Mouse (Mus musculus): ENCODE results near the gene Gaa. TPM values are rescaled to one million over a fixed set of nuclear protein-coding genes. Genes with fewer than 3 reads are reported as not detected.

Gene Gaa
- total RNA-seq, 2 experiments from 2014 or later: 323 to 324 TPM

DNA sequence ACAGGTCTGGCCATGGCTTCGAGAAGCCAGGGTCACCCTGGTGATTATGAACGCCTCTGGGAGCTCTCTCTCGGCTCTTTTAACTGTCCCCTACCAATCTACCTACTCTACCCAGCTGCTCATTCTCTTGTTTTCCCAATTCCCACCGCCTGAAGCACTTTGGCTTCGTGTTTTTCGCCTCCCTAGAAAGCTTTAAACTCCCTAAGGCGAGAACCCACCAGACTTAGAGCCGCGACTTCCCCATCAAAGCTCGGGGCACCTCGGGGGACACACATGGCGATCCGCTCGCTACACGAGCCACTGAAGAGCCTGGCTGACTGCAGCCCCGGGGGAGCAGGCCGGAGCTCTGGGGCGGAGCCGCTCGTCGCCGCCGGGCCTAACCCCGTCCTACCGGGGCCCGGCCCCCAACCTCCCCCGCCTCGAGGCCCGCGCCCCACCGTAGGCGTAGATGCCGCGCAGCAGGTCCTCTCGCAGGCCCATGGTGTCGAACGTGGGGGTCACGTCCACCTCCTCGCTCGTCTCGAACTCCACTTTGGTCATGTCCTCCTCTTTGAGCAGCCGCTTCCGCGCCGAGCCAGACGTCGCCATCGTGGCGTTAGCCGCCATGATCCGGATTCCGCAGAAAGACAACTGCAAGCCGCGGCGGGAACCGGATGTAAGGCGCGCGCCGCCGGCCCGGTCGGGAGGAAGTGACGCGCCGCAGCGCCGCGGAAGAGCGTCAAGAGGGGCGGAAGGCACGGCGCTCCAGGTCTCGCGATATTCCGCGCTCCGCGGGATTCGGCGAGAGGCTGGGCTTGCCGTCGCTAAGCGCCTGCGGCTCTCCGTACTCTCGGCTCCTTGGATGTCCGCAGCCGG lies 31.9 kb downstream of the Gaa start, which contains the start of gene Eif4a3:
TSS of gene Eif4a3 (minus strand) at position 699 of the 855 bp plus-strand sequence.
- no peak for TF ChIP-seq CTCF (conservative IDR thresholded peaks at IDR 0.05)
- Histone ChIP-seq H3K27ac (peak within 1 kb of the TSS; percentile 96), H3K4me3 (peak within 1 kb of the TSS; percentile 86)
- DNase-seq (ENCODE audit: low spot score in 2 of 2): peak; percentile 91 to 96

DNA sequence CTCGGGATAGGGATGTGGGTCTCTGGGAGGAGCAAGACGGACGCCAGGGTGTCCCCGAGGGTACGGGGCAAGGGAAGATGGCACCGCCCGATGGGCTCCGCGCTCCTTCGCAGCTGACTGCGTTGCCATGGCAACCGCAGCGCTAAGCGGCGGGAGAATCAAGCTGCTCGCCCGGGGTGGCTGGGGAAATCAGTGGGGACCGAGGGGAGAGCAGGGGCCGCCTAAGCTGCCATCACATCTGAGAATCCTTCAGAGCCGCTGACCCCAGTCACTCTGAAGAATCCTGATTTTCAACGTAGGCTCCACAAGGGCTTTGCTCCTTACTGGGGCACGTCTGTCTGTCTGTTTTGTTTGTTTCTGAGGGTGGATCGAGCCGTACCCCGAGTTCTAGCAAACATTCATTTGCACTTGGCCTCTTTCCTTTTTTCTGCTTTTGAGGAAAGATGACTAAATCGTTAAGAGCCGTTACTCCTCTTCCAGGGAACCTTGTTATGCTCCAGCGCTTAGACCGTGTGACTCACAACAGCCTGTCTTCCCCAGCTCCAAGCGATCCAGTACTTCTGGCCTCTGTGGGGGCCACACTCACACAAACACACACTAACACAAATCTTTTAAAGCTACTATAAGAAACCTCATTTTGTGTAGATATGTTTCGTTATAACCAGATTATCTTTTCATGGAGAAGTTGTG lies 32.7 kb downstream of the Gaa start:
- Histone ChIP-seq H3K4me3 (peak overlapping the region; percentile 86), H3K27ac (peak overlapping the region; percentile 96)
- no peak for TF ChIP-seq CTCF (conservative IDR thresholded peaks at IDR 0.05)
- no peak for DNase-seq (ENCODE audit: low spot score in 2 of 2)

DNA sequence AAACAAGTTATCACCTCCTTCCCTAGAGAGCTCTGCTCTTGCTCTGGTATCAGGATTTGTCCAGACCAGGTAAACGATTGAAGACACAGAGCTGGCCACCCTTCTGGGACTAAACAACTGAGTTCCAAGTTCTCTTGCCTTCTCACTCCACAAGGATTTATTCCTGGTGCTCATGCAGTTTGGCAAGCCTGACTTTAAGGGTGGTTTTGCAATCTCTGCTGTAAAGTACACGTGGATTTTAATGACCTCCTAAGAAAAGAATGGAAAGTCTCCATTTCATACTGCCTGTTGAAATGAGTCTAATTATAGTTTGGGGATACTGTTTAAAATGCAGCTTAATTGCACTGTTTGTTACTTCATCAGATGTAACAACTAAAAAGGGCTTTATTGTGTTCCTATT lies 33.3 kb downstream of the Gaa start:
- TF ChIP-seq CTCF (conservative IDR thresholded peaks at IDR 0.05): no peak
- no peak for DNase-seq (ENCODE audit: low spot score in 2 of 2)
- Histone ChIP-seq H3K4me3 (no peak overlapping the region), H3K27ac (peak overlapping the region; percentile 96; the same call in 1 of the 2 replicates)

DNA sequence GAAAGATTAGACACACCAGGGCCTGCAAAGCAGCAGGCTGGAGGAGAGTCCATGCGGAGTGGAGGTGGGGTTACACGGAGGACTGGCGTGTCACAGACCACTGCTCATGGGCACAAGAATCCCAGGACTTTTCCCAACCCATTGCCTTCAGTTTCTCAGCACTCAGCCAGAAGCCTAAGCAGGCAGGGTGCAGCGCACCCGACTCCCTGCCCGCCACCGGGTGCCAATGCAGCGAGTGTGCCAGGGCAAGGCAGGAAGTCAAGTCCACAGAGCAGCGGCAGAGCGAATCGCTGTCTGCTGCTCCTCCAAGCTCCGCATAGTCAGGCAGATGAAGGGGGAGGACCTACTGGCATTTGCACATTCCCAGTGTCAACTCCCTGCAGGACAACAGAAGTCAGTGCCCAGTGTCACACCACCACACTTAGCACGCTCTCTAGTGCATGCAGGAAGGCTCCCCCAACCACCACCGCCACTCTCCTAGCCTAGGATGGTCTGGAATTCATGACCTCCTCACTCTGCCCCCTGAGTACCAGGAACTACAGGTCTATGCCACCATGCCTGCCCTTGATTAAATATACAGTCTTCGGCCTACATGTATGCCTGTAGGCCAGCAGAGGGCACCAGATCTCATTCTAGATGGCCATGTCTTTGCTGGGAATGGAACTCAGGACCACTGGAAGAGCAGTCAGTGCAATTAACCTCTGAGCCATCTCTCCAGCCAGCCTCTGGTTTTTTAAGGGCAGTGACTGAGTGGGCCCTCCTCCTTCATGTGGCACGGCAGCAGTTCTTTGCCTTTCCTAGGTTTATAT lies 37.4 kb downstream of the Gaa start:
- DNase-seq (ENCODE audit: low spot score in 2 of 2): no peak
- peak; percentile 84 for TF ChIP-seq CTCF (conservative IDR thresholded peaks at IDR 0.05)
- Histone ChIP-seq H3K27ac (no peak overlapping the region), H3K4me3 (no peak overlapping the region)

DNA sequence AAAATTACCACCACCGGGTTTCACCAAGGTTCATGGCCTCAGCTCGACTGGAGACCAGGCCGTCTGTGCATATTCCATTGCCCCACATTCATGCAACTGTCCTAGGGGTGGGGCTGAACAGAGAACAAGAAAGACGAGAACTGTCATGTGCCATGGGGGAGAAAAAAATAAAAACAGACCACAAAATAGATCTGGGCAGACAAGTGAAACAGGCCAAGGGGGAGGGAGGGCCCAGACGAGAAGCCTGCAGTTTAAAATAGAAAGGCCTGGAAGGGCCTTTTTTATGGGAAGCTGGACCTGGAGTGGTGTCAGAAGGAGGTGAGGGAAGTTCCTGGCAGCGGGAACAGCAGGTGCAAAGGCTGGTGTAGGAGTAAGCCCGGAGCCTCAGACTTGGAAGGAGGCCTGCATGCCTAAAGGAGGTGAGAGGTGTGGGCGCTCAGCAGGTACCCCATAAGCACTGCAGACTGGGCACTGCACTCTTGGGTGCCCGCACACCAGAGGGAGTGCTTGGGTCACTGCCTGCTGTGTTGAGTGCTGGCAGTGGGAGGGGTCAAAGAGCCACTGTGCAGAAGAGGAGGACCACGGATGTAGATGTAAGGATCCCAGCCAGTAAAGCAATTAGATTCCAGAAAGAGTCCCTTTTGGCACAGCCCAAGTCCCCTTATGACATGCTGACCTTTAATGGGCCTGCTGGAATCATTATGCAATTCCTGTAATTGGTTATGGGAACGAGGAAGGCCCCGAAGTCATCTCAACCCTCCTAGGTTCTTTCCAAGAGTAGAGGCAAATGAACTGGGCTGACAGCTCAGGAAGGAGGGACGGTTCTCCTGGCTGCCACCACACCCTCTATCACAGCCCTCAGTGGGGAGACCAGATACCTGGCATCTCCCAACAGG lies 39.3 kb downstream of the Gaa start:
- H3K4me3 ChIP-seq: no peak overlapping the region
- no peak for TF ChIP-seq CTCF (conservative IDR thresholded peaks at IDR 0.05)
- H3K27ac ChIP-seq: no peak overlapping the region
- no peak for DNase-seq (ENCODE audit: low spot score in 2 of 2)

DNA sequence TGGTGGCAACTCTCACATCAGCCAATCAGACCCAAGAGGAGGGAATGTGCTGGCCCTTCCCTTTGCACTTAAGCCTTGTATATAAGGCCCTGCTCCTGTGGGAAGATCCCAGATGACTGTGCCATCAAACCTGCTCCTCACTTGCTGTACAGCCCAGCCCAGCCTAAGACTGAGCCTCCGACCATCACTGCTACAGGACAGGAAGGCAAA lies 39.9 kb downstream of the Gaa start, which contains the start of gene Card14:
TSS of gene Card14 (plus strand) at position 111 of the 210 bp plus-strand sequence.
- no peak within 1 kb of the TSS for H3K4me3 ChIP-seq
- no peak for DNase-seq (ENCODE audit: low spot score in 2 of 2)
- no peak within 1 kb of the TSS for H3K27ac ChIP-seq
- no peak for TF ChIP-seq CTCF (conservative IDR thresholded peaks at IDR 0.05)

DNA sequence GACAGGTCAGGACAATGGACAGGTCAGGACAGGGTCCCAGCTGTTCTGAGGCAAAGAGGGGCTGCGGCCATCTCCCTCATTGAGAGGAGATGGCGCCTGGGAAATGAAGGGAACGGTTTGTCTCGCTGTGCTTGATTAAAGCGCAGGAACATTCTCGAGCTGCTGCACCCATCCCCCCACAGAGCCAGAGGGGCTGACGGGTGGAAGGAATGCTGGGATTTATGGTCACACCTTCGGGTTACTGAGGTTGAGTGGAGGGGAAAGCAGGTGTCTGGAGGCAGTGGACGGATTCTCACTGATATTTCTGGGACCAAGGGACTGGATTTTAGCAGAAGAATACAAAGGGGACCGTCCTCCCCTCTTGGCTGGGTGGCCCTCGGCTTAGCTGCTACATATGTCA lies 40.2 kb downstream of the Gaa start:
- H3K27ac ChIP-seq: no peak overlapping the region
- no peak for DNase-seq (ENCODE audit: low spot score in 2 of 2)
- H3K4me3 ChIP-seq: no peak overlapping the region
- TF ChIP-seq CTCF (conservative IDR thresholded peaks at IDR 0.05): no peak

DNA sequence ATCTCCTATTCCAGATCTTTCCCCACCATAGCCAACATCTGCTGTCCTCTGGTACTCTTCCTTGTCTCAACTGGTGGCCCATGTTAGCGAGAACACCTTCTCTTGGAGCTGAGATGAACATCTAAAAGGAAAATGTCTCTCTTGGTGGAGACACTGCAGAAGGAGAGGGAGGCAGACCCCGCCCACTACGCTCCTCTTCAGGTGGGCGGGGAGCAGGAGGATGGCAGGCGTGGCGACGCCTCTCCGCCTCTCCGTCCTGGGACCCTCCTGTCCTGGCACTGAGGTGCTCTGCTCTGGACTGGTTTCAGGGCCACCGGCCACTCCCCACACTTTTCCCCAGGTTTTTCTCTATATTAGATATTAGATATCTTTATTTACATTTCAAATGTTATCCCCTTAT lies 42.9 kb downstream of the Gaa start:
- no peak for TF ChIP-seq CTCF (conservative IDR thresholded peaks at IDR 0.05)
- no peak for DNase-seq (ENCODE audit: low spot score in 2 of 2)
- Histone ChIP-seq H3K27ac (no peak overlapping the region), H3K4me3 (no peak overlapping the region)

DNA sequence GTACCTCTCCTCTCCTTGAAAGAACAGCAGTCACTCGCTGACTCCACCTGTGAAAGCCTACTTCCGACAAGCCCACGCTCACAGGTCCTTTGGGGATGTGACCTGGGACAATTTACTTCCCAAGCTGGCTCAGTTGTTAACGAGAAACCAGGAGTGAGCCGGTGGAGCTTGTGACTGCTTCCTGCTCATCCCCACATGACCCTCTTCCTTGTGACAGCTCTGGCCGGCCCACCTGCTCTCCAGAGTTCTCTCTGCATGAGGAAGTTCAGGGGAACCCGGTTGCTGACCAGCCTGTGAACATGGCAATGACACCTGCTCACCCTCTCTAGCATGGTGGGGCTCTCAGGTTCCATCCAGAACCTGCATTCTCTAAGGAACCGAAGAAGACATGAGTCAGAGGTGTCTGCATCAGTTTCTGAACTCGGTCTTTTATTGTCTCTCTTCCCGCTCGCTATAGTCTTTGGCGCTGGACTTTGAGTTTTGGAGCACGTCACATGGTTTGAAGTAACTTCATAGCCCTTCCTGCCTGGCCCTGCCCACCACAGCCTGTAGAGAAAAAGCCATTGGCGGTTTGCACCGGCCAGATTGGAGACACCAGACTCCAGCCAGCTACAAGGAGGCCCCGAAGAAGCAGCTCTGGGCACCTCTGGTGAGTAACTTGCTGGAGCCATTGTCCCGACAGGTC lies 46.7 kb downstream of the Gaa start:
- no peak overlapping the region for H3K4me3 ChIP-seq
- no peak for DNase-seq (ENCODE audit: low spot score in 2 of 2)
- H3K27ac ChIP-seq: no peak overlapping the region
- no peak for TF ChIP-seq CTCF (conservative IDR thresholded peaks at IDR 0.05)

DNA sequence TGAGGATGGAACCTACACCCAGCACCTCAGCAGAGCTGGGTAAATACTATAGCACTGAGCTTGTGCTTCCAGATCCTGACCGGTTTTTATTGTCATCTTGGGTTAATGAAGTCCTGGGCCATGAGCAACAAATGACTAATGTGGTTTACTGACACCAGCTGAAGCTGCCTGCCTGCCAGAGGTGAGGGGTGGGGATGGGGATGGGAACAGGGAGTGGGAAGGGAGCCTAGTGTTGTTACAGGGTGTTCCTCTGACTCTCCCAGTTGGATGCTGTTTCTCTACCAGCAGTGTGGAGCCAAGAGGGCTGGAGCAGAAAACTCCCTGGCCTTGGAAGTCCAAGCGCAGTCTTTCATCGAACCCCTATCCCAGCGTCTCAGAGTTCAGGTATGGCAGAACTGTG lies 49.0 kb downstream of the Gaa start:
- no peak for DNase-seq (ENCODE audit: low spot score in 2 of 2)
- Histone ChIP-seq H3K4me3 (no peak overlapping the region), H3K27ac (no peak overlapping the region)
- TF ChIP-seq CTCF (conservative IDR thresholded peaks at IDR 0.05): no peak

DNA sequence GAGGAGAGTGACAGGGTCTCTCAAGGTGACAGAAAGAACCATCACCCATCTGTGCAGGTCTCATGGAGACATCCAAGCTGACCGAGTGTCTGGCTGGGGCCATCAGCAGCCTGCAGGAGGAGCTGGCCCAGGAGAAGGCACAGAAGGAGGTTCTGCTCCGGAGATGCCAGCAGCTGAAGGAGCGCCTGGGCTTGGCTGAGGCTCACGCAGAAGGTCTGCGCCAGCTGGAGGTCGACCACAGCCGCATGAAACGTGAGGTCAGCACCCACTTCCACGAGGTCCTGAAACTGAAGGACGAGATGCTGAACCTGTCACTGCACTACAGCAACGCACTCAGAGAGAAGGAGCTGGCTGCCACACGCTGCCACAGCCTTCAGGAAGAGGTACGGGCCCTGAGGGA lies 54.8 kb downstream of the Gaa start:
- Histone ChIP-seq H3K27ac (no peak overlapping the region), H3K4me3 (no peak overlapping the region)
- no peak for DNase-seq (ENCODE audit: low spot score in 2 of 2)
- no peak for TF ChIP-seq CTCF (conservative IDR thresholded peaks at IDR 0.05)

DNA sequence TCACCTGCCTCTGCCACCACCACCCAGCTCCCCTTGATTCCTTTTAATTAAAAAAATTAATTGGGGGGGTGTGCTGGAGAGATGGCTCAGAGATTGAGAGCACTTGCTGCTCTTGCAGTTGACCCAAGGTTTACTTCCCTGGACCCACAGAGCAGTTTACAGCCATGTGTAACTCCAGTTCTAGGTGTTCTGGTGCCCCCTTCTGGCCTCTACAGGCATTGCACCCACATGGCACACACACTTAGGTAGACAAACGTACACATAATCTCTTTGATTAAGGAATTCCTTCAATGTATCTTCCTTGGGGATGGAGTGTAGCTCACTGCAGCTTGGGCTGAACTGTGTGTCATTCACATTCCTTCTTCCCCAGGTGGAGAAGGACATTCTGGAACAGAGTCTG lies 57.4 kb downstream of the Gaa start:
- Histone ChIP-seq H3K4me3 (no peak overlapping the region), H3K27ac (no peak overlapping the region)
- peak; percentile 49 for TF ChIP-seq CTCF (conservative IDR thresholded peaks at IDR 0.05)
- no peak for DNase-seq (ENCODE audit: low spot score in 2 of 2)
